8 mouse cellular contexts compared by ENCODE assay signal in genomic region chr3:95042838-95043229, GRCm38 (mm10). TPM values are rescaled to one million over a fixed set of nuclear protein-coding genes. Genes with fewer than 3 reads are reported as not detected.
A peak's percentile ranks its signal among the peaks of the same experiment; 100 is the strongest.
DNase-seq lines count a peak whose midpoint lies in the region; ATAC-seq lines count a peak whose summit lies in the region.

No protein-coding gene starts in this region.

- no peaks in the 10 kb centered on the region for H3K9me3 ChIP-seq in lung, embryonic 16.5 days (ENCODE audit: control insufficient read depth, low read length)
- no peaks in the 10 kb centered on the region for H3K9me3 ChIP-seq in embryonic facial prominence, embryonic 14.5 days (ENCODE audit: control insufficient read depth, low read length)
- H3K9me3 ChIP-seq in limb, embryonic 10.5 days (replicated peaks), result no peaks in the 10 kb centered on the region
- no peaks in the 10 kb centered on the region for H3K9me3 ChIP-seq in neural tube, embryonic 13.5 days

- peak overlapping the region; percentile 50 for H3K9ac ChIP-seq in lung, embryonic 16.5 days (ENCODE audit: low read length)
- H3K9ac ChIP-seq in embryonic facial prominence, embryonic 14.5 days (ENCODE audit: low read depth, low read length), result peak overlapping the region; percentile 45; the same call in 1 of the 2 replicates
- peak overlapping the region; percentile 86 for H3K9ac ChIP-seq in neural tube, embryonic 13.5 days

- peak; percentile 63 for ATAC-seq in lung, embryonic 16.5 days (ENCODE audit: low read depth)
- ATAC-seq in embryonic facial prominence, embryonic 14.5 days (ENCODE audit: low read depth), result peak; percentile 41
- ATAC-seq in neural tube, embryonic 13.5 days (ENCODE audit: low read depth), result peak; percentile 69

- H3K27me3 ChIP-seq in lung, embryonic 16.5 days (ENCODE audit: control insufficient read depth, insufficient read depth, low read depth, low read length), result no peaks in the 10 kb centered on the region
- no peaks in the 10 kb centered on the region for H3K27me3 ChIP-seq in embryonic facial prominence, embryonic 14.5 days (replicated peaks; ENCODE audit: control insufficient read depth, insufficient read depth, low read length)
- H3K27me3 ChIP-seq in limb, embryonic 10.5 days (ENCODE audit: low read depth, poor library complexity, severe bottlenecking), result no peaks in the 10 kb centered on the region
- no peaks in the 10 kb centered on the region for H3K27me3 ChIP-seq in neural tube, embryonic 13.5 days

- WGBS in lung, embryonic 16.5 days, result 9% methylated on average over 7 of the region's 7 CpGs
- WGBS in embryonic facial prominence, embryonic 14.5 days, result 26% methylated on average over 7 of the region's 7 CpGs
- 36% methylated on average over 7 of the region's 7 CpGs for WGBS in limb, embryonic 10.5 days
- WGBS in neural tube, embryonic 13.5 days, result 26% methylated on average over 7 of the region's 7 CpGs

- H3K4me1 ChIP-seq in lung, embryonic 16.5 days (replicated peaks; ENCODE audit: control insufficient read depth, insufficient read depth, low read length), result peaks cover 8% of the 10 kb centered on the region
- peaks cover 9% of the 10 kb centered on the region for H3K4me1 ChIP-seq in embryonic facial prominence, embryonic 14.5 days (ENCODE audit: control insufficient read depth, insufficient read depth, low read length)
- peaks cover 11% of the 10 kb centered on the region for H3K4me1 ChIP-seq in limb, embryonic 10.5 days
- H3K4me1 ChIP-seq in neural tube, embryonic 13.5 days (replicated peaks), result peaks cover 13% of the 10 kb centered on the region

- H3K4me3 ChIP-seq in lung, embryonic 16.5 days (ENCODE audit: low read length), result peak overlapping the region; percentile 76
- H3K4me3 ChIP-seq in embryonic facial prominence, embryonic 14.5 days (ENCODE audit: low read depth, low read length), result peak overlapping the region; percentile 67
- H3K4me3 ChIP-seq in limb, embryonic 10.5 days, result peak overlapping the region; percentile 85
- peak overlapping the region; percentile 66 for H3K4me3 ChIP-seq in neural tube, embryonic 13.5 days

- H3K4me2 ChIP-seq in lung, embryonic 16.5 days (ENCODE audit: low read depth, low read length), result peak overlapping the region; percentile 65
- H3K4me2 ChIP-seq in embryonic facial prominence, embryonic 14.5 days (ENCODE audit: low read depth, low read length), result peak overlapping the region; percentile 51
- H3K4me2 ChIP-seq in neural tube, embryonic 13.5 days, result peak overlapping the region; percentile 77

- H3K36me3 ChIP-seq in lung, embryonic 16.5 days (ENCODE audit: control insufficient read depth, insufficient read depth, low read length), result no peaks in the 10 kb centered on the region
- 0 out of 2 replicates have a peak, but pooled peaks cover 15% of the 10 kb centered on the region for H3K36me3 ChIP-seq in embryonic facial prominence, embryonic 14.5 days (ENCODE audit: control insufficient read depth, insufficient read depth, low read length)
- H3K36me3 ChIP-seq in limb, embryonic 10.5 days, result peaks cover 26% of the 10 kb centered on the region
- H3K36me3 ChIP-seq in neural tube, embryonic 13.5 days, result peaks cover 15% of the 10 kb centered on the region; the same call in 1 of the 2 replicates

- H3K27ac ChIP-seq in lung, embryonic 16.5 days (ENCODE audit: low read length), result peak overlapping the region; percentile 86
- no peak overlapping the region; the same call in 1 of the 2 replicates for H3K27ac ChIP-seq in embryonic facial prominence, embryonic 14.5 days (replicated peaks; ENCODE audit: low read depth, low read length)
- H3K27ac ChIP-seq in limb, embryonic 10.5 days, result peak overlapping the region; percentile 88
- H3K27ac ChIP-seq in neural tube, embryonic 13.5 days (replicated peaks), result peak overlapping the region; percentile 57; the same call in 1 of the 2 replicates

- no peak for DNase-seq in lung, postnatal 25 days (ENCODE audit: low spot score)
- DNase-seq in embryonic facial prominence, embryonic 14.5 days (ENCODE audit: low spot score), result no peak
- DNase-seq in limb, embryonic 10.5 days (ENCODE audit: low spot score), result no peak
- DNase-seq in c-Kit-positive CD71-positive TER-119-positive erythroid progenitor cells, embryonic 14.5 days (ENCODE audit: low spot score), result no peak
- no peak for DNase-seq in left cerebral cortex, postnatal 4 days
- no peak for DNase-seq in cerebellum, postnatal 36 days

- intact Hi-C loops in left cerebral cortex, postnatal 4 days (cut with DNase I), result no loop called here

RNA-seq across cellular contexts. Expression of gene Psmd4, which starts 0.4 kb away (rescaled TPM):
- polyA plus RNA-seq in lung, embryonic 16.5 days (2015; fragmentation: Nextera tagmentation; extraction: Ambion mirVana), result 223 and 224 TPM in 2 replicates
- polyA plus RNA-seq in embryonic facial prominence, embryonic 14.5 days (2014; fragmentation: Nextera tagmentation; extraction: Ambion mirVana), result 234 and 252 TPM in 2 replicates
- 365 and 382 TPM in 2 replicates for polyA plus RNA-seq in limb, embryonic 10.5 days (2016; fragmentation: Nextera tagmentation; extraction: Ambion mirVana)
- polyA plus RNA-seq in neural tube, embryonic 13.5 days (2015; fragmentation: Nextera tagmentation; extraction: Ambion mirVana), result 274 and 279 TPM in 2 replicates
- total RNA-seq in left cerebral cortex, postnatal 4 days (2021), result 100 to 1,000 TPM; 144 to 158 TPM

RNA-seq across cellular contexts. Expression of gene Zfp687, which starts 27.6 kb away (rescaled TPM):
- polyA plus RNA-seq in lung, embryonic 16.5 days (2015; fragmentation: Nextera tagmentation; extraction: Ambion mirVana), result 23.3 and 23.6 TPM in 2 replicates
- polyA plus RNA-seq in embryonic facial prominence, embryonic 14.5 days (2014; fragmentation: Nextera tagmentation; extraction: Ambion mirVana), result 17.3 and 22.0 TPM in 2 replicates
- 38.6 and 40.8 TPM in 2 replicates for polyA plus RNA-seq in limb, embryonic 10.5 days (2016; fragmentation: Nextera tagmentation; extraction: Ambion mirVana)
- polyA plus RNA-seq in neural tube, embryonic 13.5 days (2015; fragmentation: Nextera tagmentation; extraction: Ambion mirVana), result 20.4 and 21.5 TPM in 2 replicates
- 10 to 100 TPM; 23.6 to 25.4 TPM for total RNA-seq in left cerebral cortex, postnatal 4 days (2021)
